Mouse (Mus musculus): ENCODE results near the gene Slc9b2.
A peak's percentile ranks its signal among the peaks of the same experiment; 100 is the strongest.

Gene Slc9b2

DNA sequence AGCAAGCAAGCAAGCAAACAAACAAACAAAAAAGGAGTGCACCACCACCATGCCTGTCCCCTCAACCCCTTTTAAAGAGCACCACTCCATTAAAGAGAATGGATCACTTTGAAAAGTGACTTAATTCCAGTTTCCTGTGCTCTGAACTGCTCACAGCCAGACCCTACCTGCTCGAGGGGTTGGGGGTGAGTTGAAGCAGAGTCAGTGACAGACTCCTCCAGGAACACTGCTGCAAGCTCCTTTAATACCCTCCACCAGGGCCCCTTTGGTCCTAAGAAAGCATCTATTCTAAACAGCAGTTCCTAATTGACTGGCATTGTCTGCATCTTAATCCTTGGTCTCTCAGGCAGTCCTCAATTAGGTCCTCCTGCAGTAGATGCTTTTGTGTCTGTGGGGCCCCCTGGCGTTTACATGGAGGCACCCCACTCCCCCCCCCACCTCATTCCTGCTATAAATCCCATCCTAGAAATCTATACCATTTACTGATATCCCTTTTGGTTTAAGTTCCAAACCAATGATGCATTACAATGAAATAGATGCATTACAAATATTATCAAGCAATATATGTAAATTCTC is 5.5 kb downstream of the Slc9b2 start:
- no peak for DNase-seq (ENCODE audit: low spot score)

DNA sequence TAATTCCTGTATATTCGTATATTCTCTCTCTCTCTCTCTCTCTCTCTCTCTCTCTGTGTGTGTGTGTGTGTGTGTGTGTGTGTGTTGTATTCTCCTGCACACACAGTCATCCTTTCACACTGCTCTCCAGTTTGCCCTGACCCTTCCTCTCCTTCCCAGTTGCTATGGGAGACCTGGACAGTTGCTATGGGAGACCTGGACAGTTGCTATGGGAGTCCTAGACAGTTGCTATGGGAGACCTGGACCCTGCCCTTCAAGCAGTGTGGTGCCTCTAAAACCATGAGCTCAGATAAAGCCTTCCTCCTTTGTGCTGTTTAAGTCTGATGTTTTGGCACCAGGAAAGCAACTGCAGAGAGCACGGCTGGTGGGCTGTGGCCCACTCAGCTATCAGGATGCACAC is 6.2 kb downstream of the Slc9b2 start:
- no peak for DNase-seq (ENCODE audit: low spot score)

DNA sequence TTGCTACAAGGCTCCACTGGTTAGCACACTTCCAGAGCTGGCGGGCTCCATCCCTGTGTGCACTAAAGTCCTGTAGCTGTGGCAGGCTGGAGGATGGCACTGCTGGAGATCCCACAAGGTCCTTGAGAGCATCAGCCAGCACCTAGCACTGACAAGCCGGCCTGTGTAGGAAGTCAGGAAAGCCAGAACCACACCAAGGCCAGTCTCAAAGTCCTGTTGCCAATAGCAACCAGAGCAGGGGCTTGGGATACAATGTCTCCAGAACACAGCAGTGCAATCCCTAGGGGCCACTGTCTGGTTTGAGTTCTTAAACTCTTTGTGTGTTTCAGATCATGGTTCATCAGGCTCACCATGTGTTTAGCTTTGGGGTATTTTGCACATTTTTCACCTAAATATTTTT is 7.3 kb downstream of the Slc9b2 start:
- no peak for DNase-seq (ENCODE audit: low spot score)

DNA sequence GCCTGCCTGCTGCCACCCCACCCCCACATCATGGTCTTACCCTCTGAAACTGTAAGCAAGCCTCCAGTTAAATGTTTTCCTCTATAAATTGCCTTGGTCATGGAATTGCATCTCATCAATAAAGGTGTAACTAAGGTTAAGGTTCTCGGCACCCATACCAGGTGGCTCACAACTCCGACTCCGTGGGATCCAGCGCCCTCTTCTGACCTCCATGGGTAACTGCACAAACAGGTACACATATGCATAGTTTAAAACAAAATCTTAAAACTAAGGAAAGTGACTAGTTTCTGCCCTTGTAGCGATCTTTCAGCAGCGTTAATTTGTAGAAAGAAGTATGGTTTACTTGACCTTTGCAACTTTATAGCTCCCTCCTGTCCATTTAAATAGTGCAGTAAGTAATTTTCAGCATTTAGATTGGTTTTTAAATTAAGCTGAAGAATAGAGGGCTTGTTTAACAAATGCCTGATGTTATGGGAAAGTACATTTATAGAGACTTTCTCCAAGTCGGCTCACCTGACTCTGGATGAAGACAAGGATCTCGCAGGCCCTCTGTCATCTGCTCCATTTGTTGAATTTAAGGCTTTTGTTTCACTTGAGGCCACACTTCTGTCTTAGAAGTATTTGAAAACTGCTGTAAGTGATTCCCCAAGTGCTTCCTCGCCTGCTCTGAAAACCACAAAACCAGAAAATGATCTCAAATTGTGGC is 8.4 kb downstream of the Slc9b2 start:
- DNase-seq (ENCODE audit: low spot score) = no peak

DNA sequence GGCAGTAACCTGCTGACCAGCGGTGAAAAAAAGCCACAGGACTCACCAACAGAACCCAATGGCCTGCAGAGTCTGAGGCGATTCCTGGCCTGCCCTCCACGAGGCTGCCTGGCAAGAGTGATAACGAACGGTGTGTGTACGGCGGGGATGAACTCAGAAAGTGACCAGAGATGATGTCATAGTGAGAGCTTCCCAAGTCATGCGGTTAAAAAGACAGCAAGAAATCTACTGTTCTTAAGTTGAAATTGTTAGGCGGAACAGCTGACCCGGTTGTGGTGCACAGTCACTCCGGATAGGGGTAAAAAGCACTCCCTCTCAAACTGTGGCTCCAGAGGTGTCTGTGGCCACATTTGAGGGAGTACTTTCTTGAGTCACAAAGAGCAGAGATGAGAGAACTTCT is 10.8 kb downstream of the Slc9b2 start:
- no peak for DNase-seq (ENCODE audit: low spot score)

DNA sequence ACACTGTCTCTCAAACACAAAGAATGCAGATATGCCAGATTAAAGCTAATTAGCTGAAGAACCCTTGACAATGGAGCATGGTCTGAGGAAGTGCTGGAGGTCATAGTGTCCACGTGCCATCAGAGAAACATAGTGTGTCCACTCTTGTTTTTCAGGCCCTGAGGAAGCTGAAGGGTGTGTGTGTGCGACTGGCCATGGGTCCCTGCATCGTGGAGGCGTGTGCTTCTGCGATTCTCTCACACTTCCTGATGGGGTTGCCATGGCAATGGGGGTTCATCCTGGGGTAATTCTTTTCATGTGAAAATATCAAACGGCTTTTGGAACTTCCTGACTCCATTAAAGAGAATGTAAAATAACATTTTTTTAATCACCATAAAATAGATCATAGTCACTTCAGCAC is 16.9 kb downstream of the Slc9b2 start:
- DNase-seq (ENCODE audit: low spot score) = no peak

DNA sequence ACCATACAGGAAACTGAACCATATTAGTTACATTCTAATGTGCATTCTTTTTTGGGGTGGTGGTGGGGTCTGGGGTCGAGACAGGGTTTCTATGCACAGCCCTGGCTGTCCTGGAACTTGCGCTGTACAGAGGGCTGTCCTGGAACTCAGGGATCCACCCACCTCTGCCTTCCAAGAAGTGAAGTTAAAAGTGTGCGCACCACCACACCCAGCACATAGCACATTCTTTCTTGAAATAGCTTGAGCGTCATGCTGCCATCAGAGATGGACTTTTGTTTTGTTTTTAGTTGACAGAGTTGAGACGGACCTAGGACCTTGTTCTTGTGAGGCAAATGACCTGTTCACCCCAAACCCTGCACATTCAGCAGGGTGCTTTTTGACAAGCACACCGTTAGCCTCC is 19.7 kb downstream of the Slc9b2 start:
- DNase-seq (ENCODE audit: low spot score) = no peak

DNA sequence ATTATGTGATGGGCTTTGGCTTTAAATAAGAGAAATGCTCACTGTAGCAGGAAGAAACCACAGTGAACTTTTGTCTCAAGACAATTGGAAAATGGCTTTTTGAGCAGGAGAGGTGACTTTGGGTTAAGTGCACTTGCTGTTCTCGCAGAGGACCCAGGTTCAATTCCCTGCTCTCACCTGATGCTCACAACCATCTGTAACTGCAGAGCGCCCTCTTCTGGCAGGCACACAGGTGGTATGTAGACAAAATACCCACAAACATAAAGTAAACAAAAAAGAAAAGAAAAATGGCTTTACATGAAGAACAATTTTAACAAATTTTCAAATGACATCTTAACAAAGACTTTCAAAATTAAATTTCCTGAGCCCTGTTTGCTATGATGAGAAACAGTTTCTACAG is 20.1 kb downstream of the Slc9b2 start:
- no peak for DNase-seq (ENCODE audit: low spot score)

DNA sequence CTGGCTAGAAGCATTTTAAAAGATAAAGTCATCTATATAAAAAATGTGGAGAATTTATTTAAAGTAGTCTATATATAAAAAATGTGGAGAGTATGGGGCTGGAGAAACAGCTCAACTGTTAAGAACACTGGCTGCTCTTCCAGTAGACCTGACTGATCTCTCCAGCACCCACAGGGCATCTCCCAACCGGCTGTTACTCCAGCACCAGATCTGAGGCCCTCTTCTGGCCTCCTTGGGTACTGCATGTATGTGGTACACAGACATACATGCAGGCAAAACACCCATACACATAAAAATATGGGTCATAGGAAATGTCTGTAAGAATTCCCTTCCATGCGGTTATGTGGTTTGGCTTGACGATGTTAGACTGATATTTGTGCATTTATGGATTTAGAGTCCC is 21.1 kb downstream of the Slc9b2 start:
- peak; percentile 77 for DNase-seq (ENCODE audit: low spot score)

DNA sequence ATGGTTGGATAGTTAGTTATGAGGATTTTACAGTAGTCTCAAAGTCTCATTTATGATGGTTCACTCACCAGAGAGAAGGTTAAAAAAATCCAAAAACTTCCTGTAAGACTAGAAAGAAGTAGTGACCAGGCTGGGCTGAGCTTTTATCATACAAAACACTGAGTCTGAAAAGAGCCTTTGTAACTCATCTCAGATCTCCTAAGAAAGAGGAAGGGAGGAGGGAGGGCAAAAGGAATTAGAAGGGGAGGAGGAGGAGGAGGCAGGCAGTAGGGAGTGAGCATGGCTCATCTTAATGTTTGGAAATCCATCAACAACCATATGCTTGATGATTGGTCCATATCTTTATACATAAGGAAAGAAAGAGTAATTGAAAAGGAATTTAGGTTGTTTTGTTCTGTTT is 25.2 kb downstream of the Slc9b2 start:
- no peak for DNase-seq (ENCODE audit: low spot score)

DNA sequence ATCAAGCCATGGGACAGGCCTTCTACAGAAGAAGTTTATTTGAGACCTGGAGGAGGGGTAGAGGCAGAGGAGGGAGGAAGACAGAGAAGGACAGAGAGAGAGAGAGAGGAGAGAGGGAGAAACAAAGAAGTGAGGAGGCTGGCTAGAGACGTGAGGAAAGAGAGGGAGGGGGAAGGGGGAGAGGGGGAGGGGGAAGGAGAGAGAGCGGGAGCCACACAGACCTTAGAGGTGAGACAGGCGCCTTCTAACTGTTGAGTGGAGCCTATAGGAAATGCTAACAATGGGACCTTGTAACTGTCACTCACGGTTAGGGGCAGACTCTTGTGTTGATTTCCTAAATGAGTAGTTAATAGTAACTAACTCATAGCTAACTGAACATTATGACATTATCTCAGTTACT is 26.3 kb downstream of the Slc9b2 start:
- DNase-seq (ENCODE audit: low spot score) = no peak

DNA sequence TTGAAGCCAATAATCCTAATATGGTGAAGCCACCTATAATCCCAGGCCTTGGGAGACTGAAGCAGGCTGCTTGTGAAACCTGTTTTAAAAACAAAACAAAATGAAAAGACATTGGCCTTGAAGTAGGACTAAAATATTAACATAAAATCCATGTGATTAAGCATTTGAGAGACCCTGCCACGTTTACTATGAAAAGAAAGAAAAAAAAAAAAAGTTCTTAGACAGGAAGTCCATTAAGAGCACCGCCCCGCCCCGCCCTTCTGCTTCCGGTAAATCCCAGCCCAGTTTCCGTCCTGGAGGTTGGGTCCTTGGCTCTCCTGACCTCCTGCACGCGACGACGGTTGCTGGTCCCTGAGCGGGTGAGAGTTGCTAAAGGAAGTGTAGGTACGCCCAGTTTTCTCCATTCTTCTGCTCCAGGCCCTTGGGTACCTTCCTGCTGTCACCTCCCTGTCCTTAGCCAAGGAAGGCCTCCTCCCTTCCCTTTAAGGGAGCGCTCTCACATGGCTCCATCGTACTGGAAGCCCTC is 40.3 kb downstream of the Slc9b2 start, which contains the start of gene Slc9b1:
TSS of gene Slc9b1 (plus strand) at position 291 of the 526 bp plus-strand sequence.
- DNase-seq (ENCODE audit: low spot score) = no peak

DNA sequence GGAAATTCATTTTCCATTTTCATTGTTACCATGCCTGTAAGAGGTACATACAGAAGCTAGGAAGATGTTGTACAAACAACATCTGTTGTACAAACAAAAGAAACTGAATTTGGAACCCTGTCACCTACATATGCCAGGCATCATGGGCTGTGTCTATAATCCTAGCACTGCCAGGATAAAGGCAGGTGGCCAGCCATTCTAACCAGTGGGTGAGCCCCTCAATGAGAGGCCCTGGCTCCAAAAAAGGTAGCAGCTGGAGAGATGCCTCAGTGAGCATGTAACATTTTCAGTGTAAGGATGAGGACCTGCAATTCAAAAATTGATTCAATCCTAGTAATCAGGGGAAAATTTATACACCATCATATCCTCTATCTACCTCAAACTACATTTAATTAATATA is 41.5 kb downstream of the Slc9b2 start:
- DNase-seq (ENCODE audit: low spot score) = no peak

DNA sequence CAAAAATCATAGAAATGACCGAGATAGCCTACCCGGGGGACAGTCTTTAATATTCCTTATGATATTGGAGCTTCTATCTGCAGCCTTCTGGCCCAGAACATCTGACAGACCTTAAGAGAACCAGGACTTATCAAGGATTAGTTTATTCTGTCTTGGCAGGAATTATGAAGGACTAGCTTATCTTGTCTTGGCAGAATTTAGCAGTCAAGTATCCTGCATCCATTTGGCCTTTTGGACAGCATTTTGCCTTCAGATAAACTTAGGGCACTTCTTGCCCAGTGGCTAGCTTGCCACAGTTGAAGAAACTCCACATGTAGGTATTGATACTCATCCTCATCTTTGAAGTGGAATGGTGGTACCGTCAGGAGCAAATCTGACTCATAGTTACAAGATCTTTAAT is 44.4 kb downstream of the Slc9b2 start:
- no peak for DNase-seq (ENCODE audit: low spot score)

DNA sequence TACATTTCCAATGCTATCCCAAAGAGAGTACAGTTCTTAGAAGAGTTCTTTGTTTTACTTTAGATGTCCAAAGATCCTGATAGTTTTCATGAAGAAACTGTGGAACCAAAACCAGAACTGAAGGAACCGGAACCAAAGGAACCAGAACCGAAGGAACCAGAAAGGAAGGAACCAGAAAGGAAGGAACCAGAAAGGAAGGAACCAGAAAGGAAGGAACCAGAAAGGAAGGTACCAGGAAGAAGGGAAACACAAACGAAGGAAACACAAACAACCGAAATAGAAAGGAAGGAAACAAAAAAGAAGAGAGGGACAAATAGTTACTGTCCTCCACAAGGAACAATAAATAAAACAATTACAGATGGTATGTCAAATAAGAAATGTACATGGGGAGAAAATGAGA is 49.9 kb downstream of the Slc9b2 start:
- no peak for DNase-seq (ENCODE audit: low spot score)

DNA sequence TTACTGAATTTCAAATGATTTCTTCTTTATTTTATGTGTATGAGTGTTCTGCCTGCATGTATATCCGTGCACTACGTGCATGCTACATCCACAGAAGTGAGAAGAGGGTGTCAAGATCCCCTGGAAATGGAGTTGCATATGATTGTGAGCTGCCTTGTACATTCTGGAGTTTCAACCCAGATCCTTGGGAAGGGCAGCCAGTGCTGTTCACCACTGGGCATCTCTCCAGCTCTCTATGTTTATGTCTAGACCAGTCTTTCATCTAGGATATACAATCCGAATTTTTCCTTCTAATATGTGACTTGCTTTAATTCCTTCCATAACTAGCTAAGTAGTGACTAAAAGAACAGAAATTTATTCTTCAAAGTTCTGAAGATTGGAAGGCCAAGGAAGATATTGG is 68.3 kb downstream of the Slc9b2 start:
- DNase-seq (ENCODE audit: low spot score) = no peak

DNA sequence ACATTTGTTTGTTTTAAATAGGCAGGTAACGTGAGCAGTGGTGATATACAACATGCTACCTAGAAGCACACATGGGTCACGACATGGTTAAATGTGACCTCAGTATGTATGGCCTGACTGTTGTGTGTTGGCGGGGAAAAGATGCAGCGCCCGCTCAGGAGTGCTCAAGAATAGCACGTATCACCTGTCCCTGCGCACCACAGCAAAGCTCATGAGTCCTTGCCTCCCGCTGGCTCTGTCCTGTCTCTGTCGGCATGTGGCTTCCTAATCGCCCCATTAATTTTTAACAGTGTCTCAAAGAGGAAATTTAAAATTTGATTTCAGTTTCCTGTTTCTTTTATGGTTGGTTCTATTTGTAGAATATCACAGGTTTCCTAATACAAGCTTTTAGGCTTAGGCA is 69.9 kb downstream of the Slc9b2 start:
- no peak for DNase-seq (ENCODE audit: low spot score)

DNA sequence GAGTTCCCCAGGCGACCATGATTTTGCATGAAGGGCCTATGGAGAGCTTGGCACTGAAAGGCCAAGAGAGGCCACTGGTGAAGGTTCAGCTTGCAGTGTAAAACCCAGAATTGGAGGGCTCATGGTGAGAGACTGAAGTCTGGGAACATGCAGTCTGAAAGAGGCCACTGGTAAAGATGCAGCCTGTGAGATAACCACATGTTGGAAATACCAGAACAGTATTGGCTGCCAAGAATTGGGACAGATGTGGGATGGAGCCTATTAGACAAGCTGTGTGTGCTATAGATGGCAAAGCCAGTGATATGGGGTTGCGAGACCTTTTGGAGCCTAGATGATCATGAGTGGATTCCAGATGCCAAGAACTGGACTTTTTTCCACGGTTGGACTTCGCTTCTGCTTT is 72.4 kb downstream of the Slc9b2 start:
- no peak for DNase-seq (ENCODE audit: low spot score)

DNA sequence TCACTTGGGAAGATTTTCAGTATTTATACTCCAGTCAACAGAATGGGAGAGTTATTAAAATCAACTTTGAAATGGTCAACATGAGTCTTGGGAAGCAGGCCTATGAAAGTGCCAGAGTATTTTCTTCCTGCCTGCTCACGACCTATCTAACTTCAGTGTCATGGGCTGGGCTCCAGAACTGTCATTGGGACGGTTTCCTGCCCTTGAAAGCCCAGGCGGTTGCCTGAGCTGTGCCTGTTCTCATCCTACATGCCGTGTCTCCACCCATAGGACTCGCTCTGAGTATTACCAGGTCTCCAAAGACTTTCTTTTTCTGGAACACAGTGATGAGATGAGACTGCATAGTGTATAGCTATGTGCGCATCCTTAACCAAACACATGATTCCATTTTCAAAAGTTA is 85.7 kb downstream of the Slc9b2 start:
- DNase-seq (ENCODE audit: low spot score) = no peak
